Mouse (Mus musculus) E14TG2a.4 (cell line): ENCODE measurements around the gene 4930469K13Rik.

Source experiments
- CTCF ChIP-seq: conservative IDR thresholded peaks from 2 replicates; pipeline ENCODE4 v1.5.1; 2014; ENCODE audit warnings: low read length
- NANOG ChIP-seq: IDR thresholded peaks from 2 replicates; pipeline ENCODE4 v1.6.1; 2014; ENCODE audit warnings: borderline replicate concordance, low read length, mixed read lengths

- no peak for TF ChIP-seq CTCF
- TF ChIP-seq NANOG = no peak
Observed at GRCm38 (mm10) chr11:34128412-34128811, 30.1 kb upstream of the 4930469K13Rik start.
